Mouse (Mus musculus) neural tube, embryonic 13.5 days (tissue): ENCODE results near the gene Apbb2. TPM values are rescaled to one million over a fixed set of nuclear protein-coding genes. Genes with fewer than 3 reads are reported as not detected.

Experiments used
- ATAC-seq: fragments of 200-750 bp; cut with Nextera tagmentation; 2 replicates; pipeline ENCODE4 v1.8.0; 2017; ENCODE audit warnings: low read depth, mild to moderate bottlenecking, moderate TSS enrichment, moderate library complexity
- H3K27ac ChIP-seq: fragments of 300-500 bp; sonication (generic); replicated peaks from 2 replicates; pipeline ENCODE4 v1.5.1; 2015; ENCODE audit warnings: moderate library complexity, mild to moderate bottlenecking, inconsistent platforms
- H3K27me3 ChIP-seq: fragments of 300-500 bp; sonication (generic); 2 replicates; pipeline ENCODE4 v1.6.1; 2015; ENCODE audit warnings: mild to moderate bottlenecking, inconsistent platforms
- H3K36me3 ChIP-seq: fragments of 300-500 bp; sonication (generic); 2 replicates; pipeline ENCODE4 v1.6.1; 2015; ENCODE audit warnings: mild to moderate bottlenecking, inconsistent platforms
- H3K4me1 ChIP-seq: fragments of 300-500 bp; sonication (generic); replicated peaks from 2 replicates; pipeline ENCODE4 v1.6.1; 2015; ENCODE audit warnings: inconsistent platforms
- H3K4me2 ChIP-seq: fragments of 300-500 bp; sonication (generic); 2 replicates; pipeline ENCODE4 v1.6.1; 2015; ENCODE audit warnings: inconsistent platforms, mild to moderate bottlenecking, moderate library complexity
- H3K4me3 ChIP-seq: fragments of 300-500 bp; sonication (generic); 2 replicates; pipeline ENCODE4 v1.5.1; 2015; ENCODE audit warnings: mild to moderate bottlenecking, inconsistent platforms
- H3K9ac ChIP-seq: fragments of 300-500 bp; sonication (generic); 2 replicates; pipeline ENCODE4 v1.6.1; 2015; ENCODE audit warnings: moderate library complexity, mild to moderate bottlenecking, inconsistent platforms
- H3K9me3 ChIP-seq: fragments of 300-500 bp; sonication (generic); 2 replicates; pipeline ENCODE4 v1.6.1; 2016; ENCODE audit warnings: inconsistent platforms
- WGBS: fragments of 180-500 bp; shearing (Covaris S2); methylation state at CpG from one replicate; pipeline ENCODE4 v1.1.7; 2015; 5-methylcytosine and 5-hydroxymethylcytosine counted together
- polyA plus RNA-seq: library from polyadenylated mRNA; unstranded; fragments of >200 nt; fragmentation: Nextera tagmentation; extraction: Ambion mirVana; gene quantifications from 2 replicates; pipeline ENCODE4 v1.2.1, GENCODE M21; 2015

Apbb2 gene
- polyA plus RNA-seq, 1 experiment from 2014 or later: 108 TPM

DNA sequence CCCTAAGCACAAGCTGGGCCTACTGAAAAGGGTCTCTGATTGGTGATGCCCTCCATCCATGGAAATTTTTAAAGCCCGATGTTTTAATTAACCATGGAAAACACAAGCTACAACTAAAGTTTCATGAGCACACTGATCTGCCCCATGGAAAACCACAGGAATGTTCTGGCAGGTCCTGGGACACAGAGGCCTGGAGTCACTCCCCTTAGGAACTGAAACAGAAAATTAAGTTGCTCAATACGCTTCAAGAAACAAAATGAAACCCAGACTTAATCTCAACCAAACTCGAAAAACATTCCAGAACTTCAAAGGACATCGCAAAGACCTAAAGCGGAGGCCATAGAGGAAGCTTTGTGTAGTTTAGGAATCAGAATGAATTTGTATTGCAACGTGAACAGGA is 74.8 kb downstream of the Apbb2 start:
- no peak for ATAC-seq
- Histone ChIP-seq H3K4me1 (peaks cover 27% of the 10 kb centered on the region), H3K9ac (no peak overlapping the region), H3K36me3 (no peaks in the 10 kb centered on the region), H3K27ac (no peak overlapping the region), H3K4me3 (no peak overlapping the region), H3K9me3 (peaks cover 6% of the 10 kb centered on the region), H3K27me3 (no peaks in the 10 kb centered on the region), H3K4me2 (no peak overlapping the region)
- 69% methylated on average over 6 of the region's 6 CpGs for WGBS

DNA sequence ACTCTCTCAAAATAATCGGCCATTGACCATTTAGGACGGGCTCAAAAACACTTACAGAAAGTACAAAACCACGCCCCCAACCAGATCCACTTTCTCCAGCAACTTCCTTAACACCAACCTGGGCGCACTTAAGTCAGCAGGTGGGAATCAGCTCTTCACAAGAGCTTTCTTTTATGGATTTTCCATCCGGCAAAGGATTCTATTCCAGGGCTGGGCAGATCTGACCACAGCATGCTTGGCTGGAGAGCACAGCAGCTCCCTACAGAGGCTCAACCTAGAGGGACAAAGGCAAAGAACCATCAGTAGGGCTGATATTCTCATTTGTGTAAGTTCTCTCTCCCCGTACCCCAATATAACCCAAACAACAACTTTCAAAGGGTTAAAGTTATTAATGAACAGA is 75.2 kb downstream of the Apbb2 start:
- WGBS: 78% methylated on average over 6 of the region's 6 CpGs
- no peak for ATAC-seq
- Histone ChIP-seq H3K4me1 (peaks cover 27% of the 10 kb centered on the region), H3K9me3 (0 out of 2 replicates have a peak, but pooled peaks cover 3% of the 10 kb centered on the region), H3K4me2 (no peak overlapping the region), H3K36me3 (no peaks in the 10 kb centered on the region), H3K4me3 (no peak overlapping the region), H3K27me3 (no peaks in the 10 kb centered on the region), H3K27ac (no peak overlapping the region), H3K9ac (no peak overlapping the region)

DNA sequence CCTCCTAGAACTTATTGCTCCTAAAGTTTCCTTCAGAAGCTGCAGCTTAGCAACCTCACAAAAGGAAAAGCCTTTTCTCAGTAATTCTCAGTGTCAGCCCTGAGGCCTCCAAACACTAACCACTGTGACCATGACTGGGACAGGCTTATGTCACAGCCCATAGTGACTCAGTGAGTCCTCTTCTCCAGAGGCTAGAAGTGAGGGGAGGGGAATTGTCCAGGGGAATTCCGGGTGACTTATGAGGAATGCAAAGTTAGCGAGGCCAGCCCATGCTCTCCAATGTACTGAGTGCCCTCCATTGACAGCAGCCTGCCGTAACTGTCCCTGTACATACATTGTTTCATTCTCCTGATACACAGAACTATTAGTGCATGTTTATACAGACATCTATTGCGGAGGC is 76.1 kb downstream of the Apbb2 start:
- WGBS: 75% methylated on average over 4 of the region's 4 CpGs
- H3K4me1 ChIP-seq: peaks cover 32% of the 10 kb centered on the region
- H3K36me3 ChIP-seq: no peaks in the 10 kb centered on the region
- H3K27me3 ChIP-seq: no peaks in the 10 kb centered on the region
- H3K4me3 ChIP-seq: no peak overlapping the region
- no peak for ATAC-seq
- H3K9ac ChIP-seq: no peak overlapping the region
- H3K4me2 ChIP-seq: no peak overlapping the region
- H3K9me3 ChIP-seq: no peaks in the 10 kb centered on the region
- no peak overlapping the region for H3K27ac ChIP-seq

DNA sequence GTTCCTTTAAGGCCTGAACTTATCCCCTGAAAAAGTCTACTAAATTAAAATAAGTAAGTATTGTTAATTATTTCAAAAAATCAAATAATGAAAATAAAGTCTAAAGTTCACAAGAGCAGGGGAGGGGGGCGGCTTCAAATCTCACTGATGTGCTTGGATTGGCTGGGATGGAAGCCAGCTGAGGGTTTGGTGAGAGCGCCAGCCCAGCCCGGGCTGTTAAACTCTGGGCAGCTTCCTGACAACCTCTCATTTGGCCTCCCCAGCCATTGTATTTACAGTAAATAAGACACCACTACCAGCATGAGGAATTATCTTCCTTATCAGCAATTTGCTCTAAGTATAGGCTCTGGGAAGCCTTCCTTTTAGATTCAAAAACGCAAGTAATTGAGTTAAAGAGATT is 77.2 kb downstream of the Apbb2 start:
- Histone ChIP-seq H3K4me1 (peaks cover 30% of the 10 kb centered on the region), H3K27me3 (no peaks in the 10 kb centered on the region), H3K27ac (no peak overlapping the region), H3K4me2 (no peak overlapping the region), H3K9me3 (no peaks in the 10 kb centered on the region), H3K4me3 (no peak overlapping the region), H3K36me3 (no peaks in the 10 kb centered on the region), H3K9ac (no peak overlapping the region)
- ATAC-seq: no peak
- WGBS: 81% methylated on average over 4 of the region's 4 CpGs

DNA sequence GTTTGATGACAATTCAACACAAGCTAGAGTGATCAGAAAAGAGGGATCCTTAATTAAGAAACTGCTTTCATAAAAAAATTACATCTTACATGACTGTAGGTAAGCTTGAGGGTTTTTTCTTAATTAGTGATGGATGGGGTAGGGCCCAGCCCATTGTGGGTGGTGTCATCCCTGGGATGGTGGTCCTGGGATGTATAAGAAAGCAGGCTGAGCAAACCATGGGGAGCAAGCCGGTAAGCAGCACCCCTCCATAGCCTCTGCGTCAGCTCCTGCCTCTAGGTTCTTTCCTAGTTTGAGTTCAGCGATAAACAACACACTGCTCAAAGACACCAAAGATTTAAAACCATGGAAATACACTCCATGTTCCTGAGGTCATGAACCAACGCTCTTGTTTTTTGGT is 78.3 kb downstream of the Apbb2 start:
- no peaks in the 10 kb centered on the region for H3K27me3 ChIP-seq
- peaks cover 32% of the 10 kb centered on the region for H3K4me1 ChIP-seq
- no peak overlapping the region for H3K4me2 ChIP-seq
- no peak overlapping the region for H3K27ac ChIP-seq
- H3K36me3 ChIP-seq: no peaks in the 10 kb centered on the region
- ATAC-seq: no peak
- H3K9me3 ChIP-seq: no peaks in the 10 kb centered on the region
- no peak overlapping the region for H3K9ac ChIP-seq
- 93% methylated on average over 4 of the region's 4 CpGs for WGBS
- H3K4me3 ChIP-seq: no peak overlapping the region

DNA sequence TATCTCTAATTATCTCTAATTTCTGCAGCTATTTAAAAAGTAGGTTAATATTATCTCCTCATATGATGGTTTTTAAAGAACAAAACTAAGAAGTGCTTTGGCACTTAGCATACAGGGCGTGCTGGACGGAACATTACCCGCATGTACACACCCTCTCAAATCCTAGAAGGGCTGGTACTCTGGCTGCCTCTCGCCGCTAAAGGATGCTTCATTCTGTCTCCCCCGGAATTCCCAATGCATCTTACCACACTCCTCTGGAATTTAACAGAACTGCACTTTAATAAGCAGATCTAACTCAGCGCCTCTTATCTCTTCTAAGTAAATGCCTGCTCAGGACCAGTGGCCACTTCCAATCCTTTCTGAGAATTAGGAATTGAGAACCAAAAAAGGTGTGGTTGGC is 80.8 kb downstream of the Apbb2 start:
- 88% methylated on average over 7 of the region's 7 CpGs for WGBS
- Histone ChIP-seq H3K36me3 (no peaks in the 10 kb centered on the region), H3K4me1 (peaks cover 39% of the 10 kb centered on the region), H3K4me2 (no peak overlapping the region), H3K9me3 (no peaks in the 10 kb centered on the region), H3K27me3 (no peaks in the 10 kb centered on the region), H3K9ac (no peak overlapping the region), H3K27ac (no peak overlapping the region), H3K4me3 (no peak overlapping the region)
- no peak for ATAC-seq

DNA sequence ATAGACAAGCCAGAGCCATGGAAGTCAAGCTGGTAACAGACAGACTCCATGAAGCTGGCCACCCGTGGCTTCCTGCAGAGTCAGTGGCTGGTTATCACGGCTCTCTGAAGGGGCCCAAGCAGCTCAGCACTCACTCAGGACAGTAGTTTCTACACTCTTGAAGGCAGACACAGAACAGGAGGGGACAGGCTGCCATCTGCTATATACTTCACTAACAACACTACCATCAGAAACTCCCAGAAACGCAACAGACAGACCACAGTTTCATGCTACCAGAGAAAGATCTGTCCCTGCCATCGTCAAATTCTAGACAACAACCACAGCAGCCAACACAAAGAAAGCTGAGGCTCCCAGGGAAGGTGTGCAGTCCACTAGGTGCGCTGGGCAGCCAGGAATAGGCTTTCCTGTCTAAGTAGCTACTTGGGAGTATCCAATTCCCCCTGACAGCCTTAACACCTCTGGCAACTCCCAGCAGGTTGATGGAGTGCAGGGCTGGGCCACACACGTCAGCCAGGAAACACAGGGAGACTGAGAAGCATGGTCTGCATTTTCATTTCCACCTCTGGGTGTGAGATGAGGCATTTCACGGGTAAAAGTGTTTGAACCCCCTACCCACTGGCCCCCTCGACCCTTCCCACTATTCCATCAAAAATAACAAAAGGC is 81.8 kb downstream of the Apbb2 start:
- H3K27ac ChIP-seq: 0 out of 2 replicates have a peak overlapping the region, but pooled peaks have one; percentile 23
- no peaks in the 10 kb centered on the region for H3K27me3 ChIP-seq
- H3K4me3 ChIP-seq: no peak overlapping the region
- ATAC-seq: 0 out of 2 replicates have a peak, but pooled peaks have one; percentile 54
- H3K4me1 ChIP-seq: peaks cover 39% of the 10 kb centered on the region
- WGBS: 48% methylated on average over 8 of the region's 8 CpGs
- H3K4me2 ChIP-seq: no peak overlapping the region
- 0 out of 2 replicates have a peak overlapping the region, but pooled peaks have one; percentile 8 for H3K9ac ChIP-seq
- no peaks in the 10 kb centered on the region for H3K9me3 ChIP-seq
- no peaks in the 10 kb centered on the region for H3K36me3 ChIP-seq

DNA sequence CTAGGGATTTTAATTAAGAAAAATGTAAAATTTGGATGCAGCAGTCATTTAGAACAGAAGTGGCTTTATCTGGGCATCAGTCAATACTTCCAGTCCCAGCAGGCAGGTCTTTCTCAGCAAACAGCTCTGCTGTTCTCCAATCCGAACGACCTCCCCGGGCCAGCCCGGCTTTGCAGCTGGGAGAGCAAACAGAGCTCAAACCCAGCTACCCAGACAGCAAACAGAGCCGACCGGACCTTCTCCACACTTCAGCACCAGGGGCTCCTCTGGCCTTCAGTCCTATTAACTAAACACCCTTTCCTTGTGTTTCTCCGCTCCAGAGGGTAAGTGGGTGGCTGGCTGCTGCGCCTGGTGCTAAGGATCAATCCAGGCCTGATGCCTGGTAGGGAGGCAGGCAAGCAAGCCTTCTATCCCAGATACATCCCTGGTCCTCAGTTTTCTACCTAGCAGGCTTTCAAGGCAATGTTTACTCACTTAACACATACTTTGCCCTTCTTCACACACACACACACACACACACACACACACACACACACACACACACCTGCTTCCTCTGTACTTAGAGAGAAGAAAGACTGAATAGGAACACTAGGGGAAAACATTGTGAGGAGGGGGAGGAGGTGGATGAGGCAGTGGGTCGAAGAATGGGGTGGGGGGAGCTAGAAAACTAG is 82.9 kb downstream of the Apbb2 start:
- 65% methylated on average over 9 of the region's 9 CpGs for WGBS
- Histone ChIP-seq H3K27ac (peak overlapping the region; percentile 46; the same call in 1 of the 2 replicates), H3K9me3 (no peaks in the 10 kb centered on the region), H3K36me3 (no peaks in the 10 kb centered on the region), H3K4me2 (no peak overlapping the region), H3K4me1 (peaks cover 43% of the 10 kb centered on the region), H3K9ac (peak overlapping the region; percentile 49; the same call in 1 of the 2 replicates), H3K4me3 (no peak overlapping the region), H3K27me3 (no peaks in the 10 kb centered on the region)
- ATAC-seq: no peak

DNA sequence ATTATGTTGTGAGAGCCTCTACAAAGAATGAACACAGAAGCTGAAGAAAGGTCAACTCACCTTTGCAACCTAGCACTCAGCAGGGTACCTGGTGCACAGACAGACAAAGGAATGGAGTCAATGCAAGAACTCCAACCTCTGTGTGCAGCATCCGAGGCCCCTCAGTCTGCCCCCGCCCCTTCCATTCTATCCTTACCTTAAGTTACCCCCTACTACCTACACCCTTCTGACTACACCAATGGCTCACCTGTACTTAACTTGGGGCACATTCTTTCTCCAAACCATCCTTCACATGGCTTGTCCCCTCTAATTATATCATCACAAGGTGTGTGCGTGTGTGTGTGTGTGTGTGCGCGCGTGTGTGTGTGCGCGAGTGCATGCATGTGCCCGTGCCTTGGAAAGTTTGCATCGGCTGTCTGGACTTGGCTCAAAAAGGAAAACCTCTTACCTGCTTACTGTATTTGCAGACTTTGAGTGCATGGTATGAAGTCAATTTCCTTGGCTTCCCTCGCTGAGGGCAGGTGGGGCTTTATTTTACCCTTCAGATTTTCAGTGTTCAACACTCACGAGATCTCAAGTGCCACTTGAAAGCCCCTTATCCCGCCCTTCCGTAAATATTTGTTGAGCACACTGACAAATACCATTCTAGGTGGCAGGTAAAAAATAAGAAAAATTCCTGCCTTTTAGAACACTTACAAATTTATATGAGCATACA is 84.7 kb downstream of the Apbb2 start:
- H3K27ac ChIP-seq: no peak overlapping the region
- H3K9ac ChIP-seq: no peak overlapping the region
- 95% methylated on average over 14 of the region's 14 CpGs for WGBS

DNA sequence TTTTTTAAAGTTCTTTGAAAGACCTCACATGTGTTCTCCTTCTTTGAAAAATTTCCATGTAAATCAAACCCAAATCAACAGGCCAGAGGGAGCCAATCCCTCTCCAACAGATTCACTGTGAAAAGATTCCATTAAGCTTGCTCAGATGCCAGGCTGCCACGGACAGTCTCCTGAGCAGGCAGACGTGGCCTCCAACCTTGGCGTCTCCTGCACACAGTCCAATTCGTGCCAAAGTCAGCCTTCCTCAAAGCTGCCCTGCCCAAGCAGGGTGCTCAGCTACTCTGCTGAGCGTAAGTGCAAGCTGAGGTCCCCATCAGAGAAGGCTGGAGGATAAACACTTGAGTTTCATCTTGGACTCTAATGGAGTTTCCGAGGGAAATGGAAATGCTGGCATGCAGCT is 85.8 kb downstream of the Apbb2 start:
- Histone ChIP-seq H3K36me3 (no peaks in the 10 kb centered on the region), H3K9me3 (no peaks in the 10 kb centered on the region), H3K27me3 (no peaks in the 10 kb centered on the region), H3K27ac (no peak overlapping the region), H3K4me3 (no peak overlapping the region), H3K9ac (no peak overlapping the region), H3K4me1 (peaks cover 50% of the 10 kb centered on the region), H3K4me2 (no peak overlapping the region)
- ATAC-seq: no peak
- WGBS: 85% methylated on average over 6 of the region's 6 CpGs

More for the DNA sequence above, 84.7 kb downstream of the Apbb2 start:
- Histone ChIP-seq H3K9me3 (no peaks in the 10 kb centered on the region), H3K27me3 (no peaks in the 10 kb centered on the region), H3K4me2 (no peak overlapping the region), H3K4me1 (peaks cover 44% of the 10 kb centered on the region), H3K36me3 (no peaks in the 10 kb centered on the region), H3K4me3 (no peak overlapping the region)
- no peak for ATAC-seq

DNA sequence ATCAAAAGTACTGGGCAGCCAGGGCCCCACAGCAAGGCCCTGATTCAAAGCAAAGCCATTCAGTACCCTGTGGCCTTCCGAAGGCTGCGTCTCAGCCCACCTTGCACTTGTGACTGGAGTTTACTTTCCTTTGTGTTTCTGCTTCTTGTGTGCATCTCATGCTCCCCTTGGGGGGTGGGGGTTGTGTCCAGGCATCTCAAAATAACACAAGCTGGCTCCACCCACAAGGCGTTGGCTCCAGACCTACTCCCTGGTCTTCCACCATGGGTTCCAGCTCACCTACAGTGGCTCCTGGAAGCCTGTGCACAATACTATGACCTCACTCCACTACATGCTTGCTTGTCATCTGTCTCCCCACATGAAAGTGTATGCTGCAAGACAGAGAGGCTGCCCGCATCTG is 88.2 kb downstream of the Apbb2 start:
- WGBS: 88% methylated on average over 4 of the region's 4 CpGs
- no peak for ATAC-seq
- no peak overlapping the region for H3K4me2 ChIP-seq
- no peaks in the 10 kb centered on the region for H3K36me3 ChIP-seq
- no peaks in the 10 kb centered on the region for H3K27me3 ChIP-seq
- no peaks in the 10 kb centered on the region for H3K9me3 ChIP-seq
- no peak overlapping the region for H3K9ac ChIP-seq
- H3K27ac ChIP-seq: no peak overlapping the region
- H3K4me3 ChIP-seq: no peak overlapping the region
- H3K4me1 ChIP-seq: peaks cover 49% of the 10 kb centered on the region

DNA sequence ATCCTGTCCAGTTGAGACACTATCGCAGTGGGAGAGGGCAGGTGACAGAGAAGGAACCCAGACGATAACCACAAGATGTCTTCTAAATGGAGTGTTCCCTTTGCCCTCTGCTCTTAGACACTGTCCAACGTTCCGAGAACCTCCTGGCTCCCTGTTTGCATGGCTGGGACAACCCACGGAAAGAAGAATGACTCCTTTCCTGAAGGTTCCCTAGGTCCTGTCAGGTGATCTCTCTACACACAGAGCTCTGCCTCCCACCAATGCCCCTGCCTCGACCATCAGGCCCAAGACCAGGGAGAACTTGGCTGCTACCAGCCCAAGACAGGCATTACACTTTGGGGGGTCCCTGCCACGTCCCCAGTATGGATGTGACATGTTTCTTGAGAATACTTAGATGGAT is 89.0 kb downstream of the Apbb2 start:
- Histone ChIP-seq H3K9ac (no peak overlapping the region), H3K27ac (no peak overlapping the region), H3K4me1 (peaks cover 48% of the 10 kb centered on the region), H3K27me3 (no peaks in the 10 kb centered on the region), H3K4me2 (no peak overlapping the region), H3K9me3 (no peaks in the 10 kb centered on the region), H3K4me3 (no peak overlapping the region), H3K36me3 (no peaks in the 10 kb centered on the region)
- WGBS: 87% methylated on average over 7 of the region's 7 CpGs
- ATAC-seq: no peak
